Mouse (Mus musculus): ENCODE results near the gene Ncor2. TPM values are rescaled to one million over a fixed set of nuclear protein-coding genes. Genes with fewer than 3 reads are reported as not detected.

Ncor2 gene
- total RNA-seq, 2 experiments from 2014 or later, result 118 to 134 TPM

DNA sequence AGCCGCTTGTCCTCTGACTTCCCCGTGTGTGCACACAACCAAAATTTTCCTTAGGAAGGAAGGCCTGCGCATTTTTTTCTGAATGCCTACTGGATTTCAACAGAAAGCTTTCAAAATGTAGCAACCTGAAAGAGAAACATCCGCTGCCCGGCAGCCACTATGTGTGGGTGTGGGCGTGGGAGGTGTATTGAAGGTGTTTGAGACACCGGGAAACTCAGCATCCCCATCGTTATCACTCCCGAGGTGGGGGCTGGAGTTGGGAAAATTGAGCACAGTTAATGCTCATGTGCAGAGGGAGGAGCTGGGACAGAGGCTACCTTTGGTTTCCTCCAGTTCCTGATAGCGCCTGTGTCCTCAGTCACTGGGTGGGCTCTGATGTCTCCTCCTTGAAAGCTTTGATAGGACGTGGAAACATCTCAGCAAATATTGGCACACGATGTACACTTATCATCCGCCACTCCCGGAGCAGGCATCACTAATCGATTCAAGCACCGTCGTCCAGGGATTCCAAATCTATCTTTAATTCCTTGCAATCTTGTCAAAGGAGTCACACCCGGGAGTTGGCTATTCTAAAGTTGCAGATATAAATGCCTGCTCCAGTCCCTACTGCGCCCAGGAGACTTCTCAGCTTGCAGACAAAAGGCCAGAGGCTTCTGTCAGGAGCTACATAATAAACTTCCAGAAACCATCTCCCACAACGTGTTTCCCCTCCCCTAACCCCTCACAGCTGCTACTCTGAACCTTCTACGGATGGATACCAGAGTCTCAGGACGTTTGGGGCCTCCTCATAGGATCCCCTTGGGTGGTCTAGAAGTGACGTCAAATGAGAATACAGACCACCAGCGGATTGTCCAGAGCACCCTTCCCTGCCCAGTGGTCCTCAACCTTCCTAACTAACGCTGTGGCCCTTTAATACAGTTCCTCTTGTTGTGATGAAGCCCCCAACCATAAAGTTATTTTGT lies 14.7 kb upstream of the Ncor2 start:
- peak; percentile 29 for DNase-seq (ENCODE audit: low spot score)

DNA sequence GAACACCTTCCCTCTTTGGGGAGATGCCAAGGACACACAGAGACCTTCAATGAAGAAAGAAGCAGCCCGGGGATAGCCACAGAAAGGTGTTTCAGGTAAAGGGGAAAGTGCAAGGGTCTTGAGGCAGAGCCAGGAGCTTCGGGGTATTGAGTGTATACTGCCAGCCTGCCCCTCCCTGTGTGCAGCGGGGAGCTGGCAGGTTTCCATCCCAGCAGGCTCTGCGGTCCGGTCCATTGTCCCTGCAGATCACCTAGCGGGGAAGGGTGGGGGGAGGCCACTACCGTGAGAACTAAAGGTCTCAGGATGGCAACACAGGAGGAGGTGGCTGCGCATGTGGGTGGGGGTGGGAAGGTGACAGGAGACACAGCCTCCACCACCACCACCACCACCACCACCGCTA lies 12.6 kb upstream of the Ncor2 start:
- DNase-seq (ENCODE audit: low spot score), result no peak

DNA sequence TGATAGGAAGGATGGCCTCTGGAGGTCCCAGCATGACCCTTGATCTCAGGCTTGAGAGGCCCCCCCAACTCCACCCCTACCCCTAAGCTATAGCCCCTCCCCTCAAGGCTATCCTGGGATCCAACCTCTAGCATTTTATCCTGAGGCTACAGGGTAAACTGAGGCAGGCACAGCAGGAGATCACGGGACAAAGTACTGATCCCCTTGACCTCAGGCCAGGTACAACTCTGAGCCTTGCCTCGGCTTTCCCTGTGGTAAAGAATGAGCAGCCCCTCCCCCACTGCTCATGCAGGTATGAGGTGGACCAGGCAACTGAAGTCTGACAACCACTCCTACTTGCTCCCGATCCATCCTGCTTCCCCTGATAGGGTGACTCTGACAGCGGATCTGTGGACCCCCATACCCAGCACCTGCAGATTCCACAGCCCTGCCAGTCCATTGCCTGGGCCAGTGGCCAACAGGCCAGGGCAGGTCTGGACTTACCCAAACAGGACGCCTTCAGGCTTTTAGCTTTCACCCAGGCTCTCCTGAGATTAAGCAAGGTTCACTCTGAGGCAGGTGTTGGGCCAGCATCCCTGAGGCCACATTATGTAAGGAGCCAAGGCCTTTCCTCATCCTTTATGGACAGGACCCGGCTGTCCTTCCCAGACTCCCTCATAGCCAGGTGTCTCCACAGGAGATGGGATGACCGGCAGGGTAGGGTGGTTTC lies 11.2 kb upstream of the Ncor2 start:
- no peak for DNase-seq (ENCODE audit: low spot score)

DNA sequence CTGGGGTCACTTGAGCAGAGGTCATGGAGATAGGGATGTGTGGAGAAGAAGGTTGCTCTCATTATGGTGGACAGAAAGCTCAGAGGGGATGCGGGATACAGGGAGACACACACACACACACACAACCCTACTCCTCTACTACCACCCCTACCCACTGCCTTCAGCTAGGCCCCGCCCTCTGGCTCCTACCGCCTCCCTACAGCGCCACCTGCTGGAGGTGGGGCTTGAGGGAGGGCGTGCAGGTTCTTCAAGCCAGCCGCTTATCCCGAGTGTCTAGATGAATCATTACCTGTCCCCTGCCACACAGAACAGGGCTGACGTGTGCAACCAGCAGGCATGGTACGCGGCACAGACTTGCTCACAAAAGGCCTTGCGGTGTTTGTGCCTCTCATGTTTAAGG lies 10.6 kb upstream of the Ncor2 start:
- DNase-seq (ENCODE audit: low spot score), result peak; percentile 83

DNA sequence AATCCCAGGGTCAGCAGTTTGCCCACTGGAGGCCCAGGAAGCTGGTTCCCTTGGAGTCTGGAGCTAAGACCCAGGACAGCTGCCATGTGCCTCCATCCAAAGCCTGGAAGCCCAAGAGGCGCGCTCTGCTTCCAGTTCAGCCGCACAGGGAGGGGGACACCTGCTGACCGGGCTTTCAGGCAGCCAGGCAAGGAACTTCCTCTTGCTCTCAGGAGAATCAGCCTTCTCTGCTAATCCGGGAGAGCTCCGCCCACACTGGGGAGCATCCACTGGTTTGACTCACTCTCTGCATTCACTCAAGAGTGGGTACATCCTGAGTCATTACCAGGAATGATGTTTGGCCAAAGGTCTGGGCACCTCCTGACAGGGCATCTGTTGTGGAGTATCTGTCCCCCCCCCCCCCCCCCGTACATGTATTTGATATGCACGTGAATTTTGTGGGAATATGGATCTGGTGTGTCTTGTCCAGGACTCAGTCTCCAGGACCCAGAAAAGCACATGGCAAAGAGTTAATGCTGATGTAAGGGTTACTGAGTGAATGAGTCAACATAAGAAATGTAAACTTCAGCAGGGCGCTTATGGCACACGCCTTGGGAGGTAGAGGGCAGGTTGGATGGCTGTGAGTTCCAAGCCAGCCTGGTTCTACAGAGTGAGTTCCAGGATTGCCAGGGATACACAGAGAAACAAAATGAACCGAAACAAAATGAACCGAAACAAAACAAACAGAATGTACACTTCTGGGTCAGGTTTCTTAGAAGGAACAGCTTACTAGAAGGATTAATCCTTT lies 10.0 kb upstream of the Ncor2 start:
- no peak for DNase-seq (ENCODE audit: low spot score)

DNA sequence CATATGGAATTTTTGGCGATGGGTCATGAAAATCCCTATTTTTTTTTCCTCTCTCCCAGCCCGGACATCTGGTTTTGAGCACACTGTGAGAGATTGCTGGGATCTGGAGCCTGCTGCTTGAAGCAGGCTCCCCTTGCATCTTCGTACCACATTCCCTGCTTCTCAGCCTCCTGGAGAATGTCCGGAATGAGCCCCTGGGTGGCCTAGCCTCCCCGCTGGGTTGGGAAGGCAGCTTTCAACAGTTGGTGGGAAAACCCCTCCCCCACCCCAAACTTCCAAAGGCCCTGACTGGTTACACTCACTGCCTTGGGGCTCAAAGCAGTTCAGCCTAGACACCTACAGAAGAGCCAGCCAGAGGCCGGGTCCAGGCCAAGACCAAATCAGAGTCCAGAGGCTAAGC lies 5.8 kb upstream of the Ncor2 start:
- DNase-seq (ENCODE audit: low spot score), result no peak

DNA sequence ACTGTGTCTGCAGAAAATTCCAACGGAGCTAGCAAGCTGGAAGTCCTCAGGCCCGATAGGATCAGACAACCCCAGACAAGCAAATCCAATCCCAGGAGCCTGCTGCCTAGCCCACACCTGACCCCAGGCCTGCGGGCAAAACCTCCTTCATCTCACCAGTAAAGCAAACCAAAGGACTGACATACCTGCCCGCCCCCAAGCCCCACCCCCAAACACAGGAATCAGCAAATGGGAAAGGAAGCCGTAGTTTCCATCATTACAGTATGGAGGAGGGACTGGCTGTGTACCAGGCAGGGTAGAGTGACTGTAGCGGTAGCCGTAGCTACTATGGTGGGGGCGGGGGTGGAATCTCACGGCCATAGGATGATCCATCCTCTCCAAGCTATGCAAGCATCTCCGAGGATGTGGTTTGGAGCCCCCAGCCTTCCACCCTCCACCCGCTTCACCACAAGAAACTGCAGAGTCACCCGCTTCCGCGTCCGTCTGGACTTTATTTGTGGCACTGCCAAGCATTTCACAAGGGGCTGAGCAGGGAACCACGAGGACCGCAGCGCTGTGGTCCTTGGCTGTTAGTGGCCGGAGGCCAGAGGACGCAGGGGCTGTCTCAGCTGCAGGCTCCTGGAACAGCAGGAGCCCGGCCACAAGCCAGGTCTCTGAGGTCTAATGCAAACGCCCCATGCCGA lies 4.4 kb upstream of the Ncor2 start:
- DNase-seq (ENCODE audit: low spot score), result peak; percentile 29

DNA sequence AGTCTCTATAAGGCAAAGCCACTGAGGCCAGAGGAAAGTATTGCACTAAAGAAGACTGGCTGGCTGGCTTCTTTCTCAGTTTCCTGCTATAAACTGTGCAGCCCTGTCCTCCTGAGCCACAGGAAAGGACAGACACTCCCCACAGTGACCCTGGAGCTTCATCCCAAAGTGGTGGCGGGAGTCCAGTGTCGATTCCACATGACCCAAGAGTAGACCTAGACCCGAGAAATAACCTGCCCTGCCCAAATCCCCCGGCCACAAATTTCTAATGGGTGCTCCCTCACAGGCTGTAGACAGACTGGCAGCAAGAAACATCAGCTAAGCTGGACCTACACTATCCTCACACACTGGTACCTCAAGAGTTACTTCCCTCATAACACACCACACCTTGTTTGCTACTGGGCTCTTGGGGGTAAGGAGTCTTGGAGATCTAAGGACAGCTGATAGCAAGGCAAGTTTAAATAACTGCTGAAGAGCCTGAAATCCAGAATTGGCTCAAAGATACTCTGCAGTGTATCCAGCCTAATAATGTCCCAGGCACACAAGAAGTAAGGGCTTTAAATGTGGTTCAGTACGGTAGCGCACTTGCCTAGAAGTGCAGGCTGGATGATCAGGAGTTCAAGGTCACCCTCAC lies 1.7 kb upstream of the Ncor2 start:
- DNase-seq (ENCODE audit: low spot score), result no peak

DNA sequence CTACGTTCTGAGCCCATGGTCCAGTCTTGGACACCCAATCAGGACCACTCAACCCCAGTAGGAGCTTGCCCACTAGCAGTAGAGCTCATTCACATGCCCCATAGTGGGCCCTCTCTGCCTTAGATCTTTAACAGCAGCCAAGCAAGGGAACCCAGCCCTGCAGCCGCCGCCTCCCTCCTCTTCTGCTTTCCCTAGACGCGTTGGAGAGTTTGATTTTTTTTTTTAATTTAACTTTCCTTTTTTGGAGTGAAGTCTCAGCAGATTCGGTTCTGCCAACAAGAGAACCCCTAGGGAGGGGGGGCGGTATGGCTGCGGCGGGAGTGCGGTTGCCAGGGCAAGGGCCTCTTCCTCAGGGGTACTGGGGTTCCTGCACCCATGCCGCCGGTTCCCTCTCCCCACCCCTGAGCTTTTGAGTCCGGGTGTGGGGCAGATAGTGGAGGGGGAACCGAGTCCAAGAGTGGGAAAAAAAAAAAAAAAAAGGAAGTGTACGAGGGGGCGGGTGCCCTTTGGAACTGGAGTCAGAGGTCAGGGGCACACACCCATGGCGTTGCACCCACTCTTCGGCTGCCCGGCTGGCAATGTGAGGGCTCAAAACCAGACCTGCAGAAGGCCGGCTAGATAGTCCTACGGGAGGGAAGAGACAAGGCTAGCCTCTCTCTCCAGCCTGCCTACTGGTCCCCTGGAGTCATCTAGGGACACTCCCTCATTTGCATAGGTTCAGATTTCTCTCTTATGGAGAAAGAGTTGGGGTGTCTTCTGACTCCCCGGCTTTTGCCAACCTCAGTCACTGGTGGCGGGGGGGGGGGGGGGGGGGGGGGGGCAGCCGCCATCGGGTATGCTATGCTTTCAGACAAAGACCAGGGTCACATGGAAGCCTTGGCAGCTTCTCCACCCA lies 963 bp upstream of the Ncor2 start:
- peak; percentile 44 for DNase-seq (ENCODE audit: low spot score)

DNA sequence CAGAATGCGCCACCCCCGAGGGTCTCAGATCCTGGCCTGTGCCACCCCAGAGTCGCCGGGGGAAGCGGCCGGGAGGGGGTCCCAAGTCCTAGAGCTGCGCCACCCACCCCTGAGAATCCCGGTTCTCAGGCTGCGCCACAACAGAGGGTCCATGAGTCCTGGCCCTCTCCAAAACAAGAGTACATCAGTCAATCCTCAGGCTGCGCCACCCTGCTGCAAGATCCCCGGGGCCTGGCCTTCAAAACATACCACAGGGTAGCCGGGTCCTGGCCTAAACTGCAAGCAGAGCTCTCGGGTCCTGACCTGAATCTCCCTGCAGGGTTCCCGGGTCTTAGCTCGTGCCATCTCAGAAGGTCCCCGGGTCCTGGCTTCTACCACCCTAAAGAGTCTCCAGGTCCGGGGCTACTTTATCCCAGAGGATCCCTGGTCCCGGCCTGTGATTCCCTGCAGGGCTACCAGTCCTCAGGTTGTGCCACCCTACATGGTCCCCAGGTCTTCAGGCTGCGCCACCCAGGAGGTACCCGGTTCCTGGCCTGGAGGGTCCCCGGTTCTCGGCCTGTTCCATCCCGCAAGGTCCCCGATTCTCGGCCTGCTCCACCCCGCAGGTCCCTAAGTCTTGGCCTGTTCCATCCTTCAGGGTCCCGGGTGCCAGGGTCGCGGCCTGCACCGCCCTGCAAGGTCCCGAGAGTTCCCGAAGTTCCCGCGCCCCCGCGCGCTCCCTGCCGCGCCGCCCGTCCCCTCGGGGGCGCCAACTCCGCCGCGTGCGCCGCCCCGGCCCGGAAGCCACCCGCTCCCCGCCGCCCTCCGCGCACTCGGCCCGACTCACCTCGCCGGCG lies 630 bp downstream of the Ncor2 start:
- peak; percentile 65 for DNase-seq (ENCODE audit: low spot score)

DNA sequence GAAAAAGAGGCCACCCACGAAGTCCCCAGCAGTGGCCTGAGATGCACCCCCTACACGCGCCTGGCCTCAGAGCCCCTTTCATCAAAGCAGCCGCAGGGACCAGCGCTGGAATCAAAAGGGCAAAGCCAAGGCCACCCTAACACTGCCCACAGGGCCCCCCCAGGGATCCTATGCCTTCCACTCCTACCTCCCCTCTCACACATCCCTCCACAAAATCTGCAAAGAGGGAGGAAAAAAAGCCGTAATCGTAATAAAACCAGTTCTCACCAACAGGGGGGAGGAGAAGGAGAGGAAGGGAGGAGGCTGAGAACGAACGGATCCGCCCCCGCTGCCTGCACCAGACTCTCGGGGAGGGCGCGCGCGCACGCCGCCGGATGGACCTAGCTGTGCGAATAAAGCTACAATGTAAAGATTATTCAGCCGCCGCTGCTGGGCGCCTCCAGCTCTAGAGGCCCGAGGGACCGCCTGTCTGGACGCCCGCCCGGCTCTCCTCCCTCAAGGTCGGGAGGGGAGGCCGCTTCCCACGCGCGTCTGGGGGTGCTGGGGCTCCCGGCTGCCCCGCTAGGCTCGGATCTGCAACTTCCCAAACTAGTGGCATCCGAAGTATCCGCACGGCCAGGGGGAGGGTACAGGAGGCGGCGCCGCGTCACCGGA lies 1.4 kb downstream of the Ncor2 start:
- peak; percentile 54 for DNase-seq (ENCODE audit: low spot score)

DNA sequence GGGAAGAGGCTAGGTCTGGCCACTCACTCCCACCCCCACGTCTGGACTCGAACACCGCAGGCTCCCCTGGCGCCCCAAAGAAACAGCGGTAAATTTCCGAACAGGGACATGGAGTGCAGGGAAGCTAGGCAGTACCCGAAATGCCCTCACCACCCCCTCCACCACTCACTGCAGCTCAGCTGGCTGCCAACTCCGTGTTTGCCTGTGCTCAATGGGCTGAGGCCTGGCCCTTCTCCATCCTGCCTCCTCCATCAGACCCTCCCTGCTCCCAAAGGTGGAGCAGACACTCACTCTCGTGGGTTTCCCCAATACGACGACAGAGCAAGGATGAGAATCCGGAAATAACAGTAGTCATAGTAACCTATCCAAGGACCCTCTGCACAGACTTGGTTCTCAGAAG lies 2.2 kb downstream of the Ncor2 start:
- no peak for DNase-seq (ENCODE audit: low spot score)

DNA sequence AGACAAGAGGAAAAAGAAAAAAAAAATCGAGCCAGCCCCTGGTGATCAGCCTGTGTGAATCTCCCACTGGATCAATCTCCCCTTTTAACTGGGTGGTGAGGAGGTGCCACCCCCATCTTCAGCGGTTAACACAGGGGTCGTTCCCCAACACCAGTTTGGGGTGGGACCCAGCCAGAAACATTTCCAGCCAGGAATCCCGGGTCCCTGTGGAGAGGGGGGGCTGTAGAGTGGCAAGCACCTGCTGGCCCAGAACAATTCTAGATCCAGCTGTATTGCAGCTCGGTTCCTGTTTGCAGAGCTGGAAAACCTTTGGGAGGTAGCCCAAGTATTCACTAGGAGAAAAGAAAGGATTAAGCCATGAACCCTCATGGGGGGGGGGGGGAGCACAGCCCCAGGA lies 2.7 kb downstream of the Ncor2 start:
- DNase-seq (ENCODE audit: low spot score), result no peak

DNA sequence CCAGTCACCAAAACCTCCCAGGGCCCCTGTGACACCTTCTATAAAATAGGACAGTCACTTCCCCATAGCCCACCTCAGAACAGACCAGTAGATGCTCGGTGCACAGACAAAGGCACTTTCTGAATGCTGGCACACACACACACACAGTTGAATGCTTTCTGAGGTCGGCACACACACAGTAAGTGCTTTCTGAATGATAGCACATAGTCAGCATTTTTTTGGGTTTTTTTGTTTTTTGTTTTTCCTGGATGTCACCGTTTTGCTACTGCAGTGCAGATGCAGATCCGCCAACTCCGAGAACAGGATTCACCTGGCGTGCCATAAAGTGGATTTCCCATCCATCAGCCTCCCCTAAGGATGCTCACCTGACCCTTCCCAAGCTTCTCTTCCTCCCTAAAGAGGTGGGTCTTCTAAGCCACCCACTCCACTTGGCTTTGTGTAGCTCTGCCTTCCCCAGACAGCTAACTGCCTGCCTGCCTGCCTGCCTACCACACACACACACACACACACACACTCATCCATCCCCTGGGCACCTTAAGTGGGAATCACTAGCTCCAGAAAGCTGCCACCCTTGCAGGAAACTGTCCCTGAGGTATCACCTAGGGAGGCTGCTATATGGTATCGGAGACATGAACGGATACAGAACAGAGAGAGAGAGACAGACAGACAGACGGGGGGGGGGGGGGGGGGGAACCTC lies 3.2 kb downstream of the Ncor2 start:
- DNase-seq (ENCODE audit: low spot score), result no peak

DNA sequence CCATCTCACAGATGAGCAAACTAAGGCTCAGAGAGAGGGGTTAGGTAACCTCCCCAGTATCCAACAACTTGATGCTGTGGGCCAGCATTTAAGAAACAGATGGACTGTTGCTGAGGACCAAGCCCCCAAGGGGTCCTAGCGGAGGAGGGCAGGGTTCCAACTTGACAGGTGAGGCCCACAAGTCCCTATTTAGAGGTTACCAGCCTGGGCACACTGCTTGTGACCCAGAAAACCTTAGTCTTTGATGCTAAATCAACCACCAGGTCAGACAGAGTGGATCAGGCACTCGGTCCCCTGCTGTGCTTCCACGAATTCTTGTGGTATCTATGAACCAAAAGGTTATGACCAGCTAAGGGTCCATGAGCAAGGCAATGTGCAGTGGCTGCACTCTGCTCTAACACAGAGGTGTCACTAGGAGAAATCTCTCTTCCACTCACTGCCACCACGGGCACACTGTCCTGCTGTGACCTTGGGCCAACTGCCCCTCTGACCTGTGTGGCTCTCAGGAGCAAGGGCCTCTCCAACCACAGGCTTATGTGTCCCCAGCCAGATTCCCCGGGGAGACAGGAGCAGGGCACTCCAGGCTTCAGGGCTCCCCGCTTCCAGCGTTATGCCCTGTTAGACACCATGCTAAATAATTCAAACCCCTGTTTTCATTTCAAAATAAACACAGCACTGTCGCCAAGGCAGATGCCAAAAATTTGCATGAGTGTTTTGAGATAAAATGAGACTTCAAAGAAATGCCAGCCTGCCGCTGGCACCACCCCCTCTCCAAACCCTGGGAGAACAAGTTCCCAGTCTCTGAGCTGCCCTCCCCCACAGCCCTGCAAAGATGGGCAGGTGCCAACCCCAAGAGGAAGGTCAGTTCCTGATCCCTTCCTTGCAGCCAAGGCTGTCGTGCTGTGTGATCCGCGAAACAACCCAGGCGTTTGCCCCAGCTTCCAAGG lies 4.0 kb downstream of the Ncor2 start:
- peak; percentile 50 for DNase-seq (ENCODE audit: low spot score)

DNA sequence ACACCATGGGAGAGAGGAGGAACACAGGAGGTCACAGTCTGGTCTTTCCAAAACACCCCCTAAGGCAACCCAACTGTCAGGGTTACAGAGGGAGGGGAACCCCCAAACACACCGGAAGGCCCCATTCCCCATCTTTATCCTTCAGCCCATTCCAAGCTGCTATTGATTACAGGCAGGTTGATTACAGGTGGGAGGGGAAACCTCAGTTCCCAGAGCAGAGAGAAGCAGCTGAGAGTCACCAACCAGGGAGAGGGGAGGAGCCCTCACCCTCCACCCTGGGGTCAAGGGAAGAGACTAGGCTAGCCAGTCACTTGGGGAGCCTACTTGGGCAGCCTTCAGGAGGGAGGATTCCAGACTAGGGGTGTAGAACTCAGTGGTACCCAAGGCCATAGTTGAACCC lies 5.2 kb downstream of the Ncor2 start:
- no peak for DNase-seq (ENCODE audit: low spot score)

Data from gastrocnemius, adult 18-20 months (tissue).